Mouse (Mus musculus) adipose tissue, adult 10 weeks (tissue): Measurements from ENCODE around the gene Htatsf1. TPM values are rescaled to one million over a fixed set of nuclear protein-coding genes. Genes with fewer than 3 reads are reported as not detected.

Source experiments
- polyA plus RNA-seq: library from polyadenylated mRNA; stranded (reverse); fragments of 350-450 nt; fragmentation: Illumina TruSeq; extraction: RNeasy Lipid Tissue Mini Kit (QIAGEN cat#74804); gene quantifications from one replicate; pipeline ENCODE4 v1.2.3, GENCODE M21; 2014; ENCODE audit warnings: low read depth, low replicate concordance

Gene Htatsf1
- polyA plus RNA-seq, result 54.4 TPM

DNA sequence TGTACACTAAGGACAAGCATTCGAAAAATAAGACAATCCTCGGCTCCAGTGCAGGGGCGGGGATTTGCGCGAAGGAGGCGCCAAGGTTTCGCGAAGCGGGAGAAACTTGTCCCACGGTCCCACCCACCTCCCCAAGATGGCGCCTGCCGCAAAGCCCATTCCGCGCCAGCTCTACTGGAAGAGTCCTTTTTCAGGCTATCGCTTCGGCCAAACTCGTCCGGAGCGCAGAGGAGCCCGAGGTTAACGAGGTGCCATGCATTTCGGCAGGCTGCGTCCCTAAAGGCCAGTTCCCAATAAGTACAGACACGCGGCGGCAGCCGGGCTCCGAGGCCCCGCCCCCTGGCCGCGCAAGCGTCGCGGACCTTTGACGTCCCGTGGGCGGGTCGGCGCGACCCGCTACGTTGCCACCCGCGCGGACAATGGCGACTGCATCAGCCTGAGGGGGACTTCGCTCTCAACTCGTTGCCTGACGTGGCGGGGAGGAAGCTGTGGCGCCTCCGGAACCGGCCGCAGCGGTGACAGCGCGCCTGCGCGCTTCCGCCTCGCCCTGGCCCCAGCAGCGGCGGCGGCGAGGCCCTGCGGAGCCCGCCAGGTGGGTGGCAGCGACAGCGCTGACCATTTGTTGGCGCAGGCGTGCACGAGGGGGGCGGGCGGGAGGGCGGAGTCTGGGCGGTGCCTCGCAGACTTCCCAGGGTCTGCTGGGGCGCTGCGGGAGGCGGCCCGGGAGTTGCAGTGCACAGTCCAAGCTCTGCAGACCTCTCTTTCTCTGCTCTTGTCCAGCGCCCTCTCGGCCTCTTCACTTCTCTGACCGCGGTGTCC lies at the start of gene Htatsf1:
Gene Htatsf1 (plus strand): TSS at position 410 of the 819 bp plus-strand sequence.

DNA sequence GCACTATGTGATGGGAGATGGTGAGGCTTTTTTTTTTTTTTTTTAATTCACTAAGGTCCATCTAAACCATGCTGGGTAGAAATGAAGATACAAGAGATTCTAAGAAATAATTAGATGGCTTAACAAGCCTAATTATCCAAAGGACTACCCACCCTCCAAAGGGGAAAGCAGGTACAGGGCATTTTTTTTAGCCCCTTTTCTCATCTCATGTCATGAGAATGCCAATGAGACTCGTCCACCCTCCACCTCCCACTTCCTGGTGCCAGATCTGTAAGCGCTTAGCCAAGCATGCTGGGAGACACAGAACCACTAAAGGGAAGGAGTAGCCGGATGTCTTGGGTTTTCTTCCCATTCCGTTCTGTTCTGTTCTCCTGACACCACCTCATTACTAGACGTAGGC lies 10.6 kb upstream of the Htatsf1 start, which contains the start of gene Brs3:
Gene Brs3 (plus strand): TSS at position 301 of the 400 bp plus-strand sequence.

DNA sequence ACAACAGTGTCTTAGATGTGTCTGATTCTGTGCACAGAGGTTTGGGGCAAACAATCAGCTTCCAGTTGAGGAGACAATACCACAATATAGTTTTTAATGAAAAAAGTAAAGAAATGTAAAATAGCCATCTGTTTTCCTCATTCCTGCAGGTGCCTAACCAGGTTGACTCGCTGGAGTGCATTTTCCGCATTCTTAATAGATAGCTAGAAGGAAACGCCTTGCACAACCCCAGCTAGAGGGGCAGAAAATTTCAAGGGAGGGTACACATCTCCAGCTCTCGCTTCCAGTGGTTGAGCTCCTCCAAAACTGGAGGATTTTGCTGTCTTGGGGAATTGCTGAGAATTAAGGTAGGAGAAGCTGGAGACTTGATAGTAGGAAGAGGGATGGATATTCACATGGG lies 34.4 kb downstream of the Htatsf1 start, which contains the start of gene Vgll1:
Gene Vgll1 (plus strand): TSS at position 301 of the 400 bp plus-strand sequence.

Other genes with a start within 250 kb of the Htatsf1 start
- 2.7 TPM for gene Map7d3, start 231.3 kb upstream of the Htatsf1 start, polyA plus RNA-seq
- gene Adgrg4, start 183.4 kb upstream of the Htatsf1 start, polyA plus RNA-seq, result not detected
- not detected for gene Brs3, start 10.5 kb upstream of the Htatsf1 start, polyA plus RNA-seq
- not detected for gene Vgll1, start 34.5 kb downstream of the Htatsf1 start, polyA plus RNA-seq
- not detected for gene Cd40lg, start 158.6 kb downstream of the Htatsf1 start, polyA plus RNA-seq